Mouse (Mus musculus) hindbrain, embryonic 14.5 days (tissue): Measurements from ENCODE around the gene Defa23. TPM values are rescaled to one million over a fixed set of nuclear protein-coding genes. Genes with fewer than 3 reads are reported as not detected.
"Not testable (repeated sequence)": the region's sequence is repeated elsewhere in the genome, so short reads cannot be mapped to it uniquely, and the experiment has no call there.

Experiments used
- ATAC-seq: fragments of 200-750 bp; cut with Nextera tagmentation; 2 replicates; pipeline ENCODE4 v1.8.0; 2017; ENCODE audit warnings: moderate number of reproducible peaks, mild to moderate bottlenecking, moderate TSS enrichment, moderate library complexity; ENCODE audit not compliant: low FRiP score
- DNase-seq: peaks from one replicate; pipeline ENCODE4 v3.0.0-alpha.2; 2015; ENCODE audit warnings: low spot score
- H3K27ac ChIP-seq: fragments of 300-500 bp; sonication (generic); 2 replicates; pipeline ENCODE4 v1.5.1; 2014; ENCODE audit warnings: mild to moderate bottlenecking, moderate library complexity
- H3K27me3 ChIP-seq: fragments of 300-500 bp; sonication (generic); 2 replicates; pipeline ENCODE4 v1.6.1; 2014; ENCODE audit warnings: mild to moderate bottlenecking, low read length, mixed read lengths; ENCODE audit not compliant: control insufficient read depth, insufficient read depth
- H3K36me3 ChIP-seq: fragments of 300-500 bp; sonication (generic); replicated peaks from 2 replicates; pipeline ENCODE4 v1.6.1; 2014; ENCODE audit not compliant: control insufficient read depth, insufficient read depth
- H3K4me1 ChIP-seq: fragments of 300-500 bp; sonication (generic); replicated peaks from 2 replicates; pipeline ENCODE4 v1.6.1; 2014; ENCODE audit warnings: antibody characterized with exemption, low read length, mixed read lengths; ENCODE audit not compliant: control insufficient read depth, insufficient read depth
- H3K4me2 ChIP-seq: fragments of 300-500 bp; sonication (generic); replicated peaks from 2 replicates; pipeline ENCODE4 v1.6.1; 2014; ENCODE audit warnings: mild to moderate bottlenecking, moderate library complexity
- H3K4me3 ChIP-seq: fragments of 300-500 bp; sonication (generic); replicated peaks from 2 replicates; pipeline ENCODE4 v1.5.1; 2014; ENCODE audit warnings: mild to moderate bottlenecking, low read length
- H3K9ac ChIP-seq: fragments of 300-500 bp; sonication (generic); 2 replicates; pipeline ENCODE4 v1.6.1; 2014
- H3K9me3 ChIP-seq: fragments of 300-500 bp; sonication (generic); 2 replicates; pipeline ENCODE4 v1.6.1; 2016; ENCODE audit warnings: low read length; ENCODE audit not compliant: control insufficient read depth
- WGBS: fragments of 180-500 bp; shearing (Covaris S2); extraction: QIAGEN DNeasy Blood & Tissue Kit; methylation state at CpG from one replicate; pipeline ENCODE4 v1.1.7; 2014; 5-methylcytosine and 5-hydroxymethylcytosine counted together
- polyA plus RNA-seq: library from polyadenylated mRNA; unstranded; fragments of >200 nt; fragmentation: Nextera tagmentation; extraction: Ambion mirVana; gene quantifications from 2 replicates; pipeline ENCODE4 v1.2.1, GENCODE M21; 2014

Gene Defa23
- not detected in 2 replicates for polyA plus RNA-seq

- DNase-seq, ATAC-seq, H3K4me3 ChIP-seq, H3K4me1 ChIP-seq, H3K4me2 ChIP-seq, H3K27ac ChIP-seq, H3K9ac ChIP-seq, H3K36me3 ChIP-seq, H3K9me3 ChIP-seq, H3K27me3 ChIP-seq: not testable (repeated sequence)
- WGBS, result no CpG with 5 or more reads among the region's 1 CpGs
Observed at GRCm38 (mm10) chr8:21054747-21055146, at the start of gene Defa23. Gene Defa23 (plus strand): TSS chr8:21055047.

DNA sequence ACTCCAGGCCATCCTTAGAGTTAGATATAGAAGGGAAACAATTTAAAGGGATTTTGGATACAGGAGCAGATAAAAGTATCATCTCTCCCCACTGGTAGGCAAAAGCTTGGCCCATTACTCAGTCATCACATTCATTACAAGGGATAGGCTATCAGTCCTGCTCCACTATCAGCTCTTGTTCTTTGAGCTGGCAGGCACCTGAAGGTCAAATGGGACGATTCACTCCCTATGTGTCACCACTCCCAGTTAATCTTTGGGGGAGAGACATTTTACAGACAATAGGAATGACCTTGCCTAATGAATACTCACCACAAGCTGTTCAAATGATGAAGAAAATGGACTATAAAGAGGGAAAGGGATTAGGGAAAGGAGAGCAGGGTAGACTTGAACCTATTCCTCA, 48.0 kb upstream of the Defa23 start:
- 21% methylated on average over 1 of the region's 1 CpGs for WGBS
- H3K9me3 ChIP-seq, result peaks cover 22% of the 10 kb centered on the region; the same call in 1 of the 2 replicates
- ATAC-seq (no peak), DNase-seq (no peak)
- H3K4me2 ChIP-seq, result no peak overlapping the region
- H3K4me1 ChIP-seq, result no peaks in the 10 kb centered on the region
- H3K27me3 ChIP-seq, result no peaks in the 10 kb centered on the region
- H3K36me3 ChIP-seq, result no peaks in the 10 kb centered on the region
- no peak overlapping the region for H3K9ac ChIP-seq
- H3K27ac ChIP-seq, result no peak overlapping the region
- H3K4me3 ChIP-seq, result no peak overlapping the region

GRCm38 (mm10) chr8:21008578-21008977, 46.3 kb upstream of the Defa23 start:
- H3K27me3 ChIP-seq, H3K36me3 ChIP-seq, ATAC-seq, H3K27ac ChIP-seq, H3K9ac ChIP-seq, DNase-seq, H3K4me3 ChIP-seq, H3K4me2 ChIP-seq, H3K4me1 ChIP-seq: not testable (repeated sequence)
- H3K9me3 ChIP-seq, result peaks cover 22% of the 10 kb centered on the region; the same call in 1 of the 2 replicates
- 45% methylated on average over 6 of the region's 6 CpGs for WGBS

DNA sequence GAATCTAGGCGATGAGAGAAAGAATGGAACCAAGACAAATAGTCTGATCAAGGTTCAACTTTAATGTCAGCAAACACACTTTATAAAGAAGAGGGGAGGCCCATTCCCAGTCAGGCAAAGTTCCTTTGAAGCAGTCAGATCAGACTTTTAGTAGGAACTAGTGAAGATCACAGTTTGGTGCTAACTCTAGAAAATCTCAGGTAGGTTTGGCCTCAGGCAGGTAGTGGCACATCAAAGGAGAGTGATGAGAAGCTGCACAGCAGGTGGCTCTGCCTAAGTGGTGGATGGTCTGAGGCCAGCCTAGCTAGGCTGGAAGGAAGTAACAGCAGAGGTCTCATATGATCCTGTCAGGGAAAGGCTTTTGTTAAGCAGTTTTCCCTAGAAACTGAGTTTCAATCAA, 44.3 kb upstream of the Defa23 start:
- not testable (repeated sequence) for H3K27me3 ChIP-seq, H3K4me1 ChIP-seq, H3K36me3 ChIP-seq, H3K4me3 ChIP-seq, DNase-seq, H3K27ac ChIP-seq, ATAC-seq, H3K9ac ChIP-seq, H3K4me2 ChIP-seq
- peaks cover 19% of the 10 kb centered on the region; the same call in 1 of the 2 replicates for H3K9me3 ChIP-seq
- 96% methylated on average over 1 of the region's 1 CpGs for WGBS

GRCm38 (mm10) chr8:21025245-21025644, 29.6 kb upstream of the Defa23 start, which contains the start of gene Defa21:
Gene Defa21 (plus strand): TSS chr8:21025545.
- H3K4me2 ChIP-seq, H3K27me3 ChIP-seq, H3K4me1 ChIP-seq, H3K36me3 ChIP-seq, H3K9me3 ChIP-seq, ATAC-seq, H3K27ac ChIP-seq, H3K4me3 ChIP-seq, H3K9ac ChIP-seq, DNase-seq: not testable (repeated sequence)
- no CpG with 5 or more reads among the region's 1 CpGs for WGBS

DNA sequence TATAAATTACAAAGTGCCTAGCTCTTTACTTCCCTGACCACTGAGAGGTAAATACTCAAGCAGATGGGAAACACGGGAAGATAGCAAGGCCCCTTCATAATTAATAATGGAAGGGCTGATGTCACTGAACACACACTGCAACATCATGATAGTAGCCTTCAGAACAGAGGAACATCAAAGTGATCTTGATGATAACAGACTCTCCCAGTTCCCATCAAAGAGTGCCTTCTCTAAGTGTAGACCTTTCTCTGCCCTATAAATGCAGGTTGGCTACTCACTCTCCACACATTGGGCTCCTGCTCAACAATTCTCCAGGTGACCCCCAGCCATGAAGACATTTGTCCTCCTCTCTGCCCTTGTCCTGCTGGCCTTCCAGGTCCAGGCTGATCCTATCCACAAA, 9.9 kb downstream of the Defa23 start, which contains the start of gene Defa35:
Gene Defa35 (plus strand): TSS at position 301 of the 400 bp plus-strand sequence.
- not testable (repeated sequence) for H3K27me3 ChIP-seq, H3K9me3 ChIP-seq, ATAC-seq, H3K36me3 ChIP-seq, H3K4me2 ChIP-seq, DNase-seq, H3K27ac ChIP-seq, H3K4me3 ChIP-seq, H3K4me1 ChIP-seq, H3K9ac ChIP-seq
- WGBS, result 76% methylated on average over 1 of the region's 1 CpGs

- not testable (repeated sequence) for H3K36me3 ChIP-seq, H3K4me3 ChIP-seq, H3K4me1 ChIP-seq, H3K27ac ChIP-seq, ATAC-seq, H3K9ac ChIP-seq, H3K27me3 ChIP-seq, DNase-seq, H3K9me3 ChIP-seq, H3K4me2 ChIP-seq
Observed at GRCm38 (mm10) chr8:21084142-21084541, 29.3 kb downstream of the Defa23 start, which contains the start of gene Defa25. Gene Defa25 (plus strand): TSS chr8:21084442.

DNA sequence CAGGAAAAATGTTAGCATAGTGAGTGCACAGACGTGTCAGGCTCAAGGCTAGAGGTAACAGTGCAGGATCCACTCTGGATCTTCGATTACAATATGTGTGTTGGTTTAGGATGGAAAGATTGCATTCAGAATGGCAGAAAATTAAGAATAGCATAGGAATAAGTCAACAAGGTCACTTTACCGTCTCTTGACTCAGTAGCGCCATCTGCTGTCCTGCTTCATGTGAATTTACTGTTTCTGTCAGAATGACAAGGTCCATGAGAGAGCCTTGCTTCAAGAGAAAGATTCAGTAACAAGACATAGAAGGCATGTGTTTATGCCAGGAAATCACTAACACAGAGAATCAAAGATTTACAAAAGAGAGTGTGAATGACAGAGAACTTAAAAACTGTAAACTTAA, 38.3 kb downstream of the Defa23 start:
- H3K4me1 ChIP-seq, result no peaks in the 10 kb centered on the region
- DNase-seq (no peak), ATAC-seq (no peak)
- no peak overlapping the region for H3K4me3 ChIP-seq
- no peak overlapping the region for H3K27ac ChIP-seq
- no peak overlapping the region for H3K9ac ChIP-seq
- no peak overlapping the region for H3K4me2 ChIP-seq
- H3K36me3 ChIP-seq, result no peaks in the 10 kb centered on the region
- H3K27me3 ChIP-seq, result no peaks in the 10 kb centered on the region
- 48% methylated on average over 4 of the region's 4 CpGs for WGBS
- 0 out of 2 replicates have a peak, but pooled peaks cover 3% of the 10 kb centered on the region for H3K9me3 ChIP-seq

DNA sequence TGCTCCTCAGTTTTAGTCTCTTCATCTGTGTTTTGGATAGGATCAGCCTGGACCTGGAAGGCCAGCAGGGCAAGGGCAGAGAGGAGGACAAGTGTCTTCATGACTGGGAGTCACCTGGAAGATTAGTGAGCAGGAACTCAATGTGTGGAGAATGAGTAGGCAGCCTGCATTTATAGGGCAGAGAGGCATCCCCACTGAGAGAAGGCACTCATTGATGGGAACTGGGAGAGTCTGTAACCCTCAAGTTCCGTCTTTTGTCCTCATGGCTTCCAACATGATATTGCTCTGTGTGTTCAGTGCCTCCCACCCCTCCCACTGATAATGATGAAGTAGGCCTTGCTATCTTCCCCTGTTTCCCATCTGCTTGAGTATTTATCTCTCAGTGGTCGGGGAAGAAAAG, 41.1 kb downstream of the Defa23 start, which contains the start of gene Gm14851:
Gene Gm14851 (minus strand): TSS at position 101 of the 400 bp plus-strand sequence.
- not testable (repeated sequence) for ATAC-seq, H3K4me3 ChIP-seq, DNase-seq, H3K36me3 ChIP-seq, H3K9ac ChIP-seq, H3K27me3 ChIP-seq, H3K4me2 ChIP-seq, H3K27ac ChIP-seq, H3K4me1 ChIP-seq, H3K9me3 ChIP-seq
- WGBS, result 100% methylated on average over 1 of the region's 2 CpGs
